Mouse (Mus musculus) bone marrow macrophage, adult 2 months (primary cell): ENCODE measurements at regions not wholly inside any gene's neighbourhood (a gene's known extent, or its start where the extent isn't known, plus 50 kb on each side); places are given as distances from the start of the nearest gene placed in this dataset.

Experiments
- CTCF ChIP-seq: IDR thresholded peaks from 2 replicates; pipeline ENCODE4 v1.5.1; 2012; ENCODE audit warnings: low read depth, mild to moderate bottlenecking, low read length, moderate library complexity
- POLR2A ChIP-seq: IDR thresholded peaks from 2 replicates; pipeline ENCODE4 v1.6.1; 2012; ENCODE audit warnings: mild to moderate bottlenecking, low read depth, low read length, borderline replicate concordance

DNA sequence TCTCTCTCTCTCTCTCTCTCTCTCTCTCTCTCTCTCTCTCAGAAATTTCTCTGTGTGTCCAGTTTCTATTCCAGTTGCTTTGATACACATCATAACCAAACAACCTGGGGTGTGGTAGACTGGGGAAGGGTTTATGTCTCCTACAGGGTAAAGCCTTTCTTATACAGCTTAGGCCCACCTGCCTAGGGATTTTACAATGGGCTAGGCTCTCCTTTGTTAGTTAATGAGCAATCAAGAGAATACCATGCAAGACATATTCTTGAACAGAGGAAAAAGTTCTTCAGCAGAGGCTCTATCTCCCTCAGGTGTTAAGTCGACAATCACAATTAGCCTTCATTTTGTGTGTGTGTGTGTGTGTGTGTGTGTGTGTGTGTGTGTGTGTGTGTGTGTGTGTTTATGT lies 151.0 kb downstream of the Tmx1 start:
- TF ChIP-seq CTCF (no peak), POLR2A (no peak)
